Mouse (Mus musculus) c-Kit-positive CD71-positive TER-119-negative erythroid progenitor cells, embryonic 14.5 days (primary cell): ENCODE measurements around the gene Vmn2r1.

Source experiments
- DNase-seq: peaks from one replicate; pipeline ENCODE4 v3.0.0-alpha.2; 2013; ENCODE audit warnings: low read depth

Vmn2r1 gene

DNA sequence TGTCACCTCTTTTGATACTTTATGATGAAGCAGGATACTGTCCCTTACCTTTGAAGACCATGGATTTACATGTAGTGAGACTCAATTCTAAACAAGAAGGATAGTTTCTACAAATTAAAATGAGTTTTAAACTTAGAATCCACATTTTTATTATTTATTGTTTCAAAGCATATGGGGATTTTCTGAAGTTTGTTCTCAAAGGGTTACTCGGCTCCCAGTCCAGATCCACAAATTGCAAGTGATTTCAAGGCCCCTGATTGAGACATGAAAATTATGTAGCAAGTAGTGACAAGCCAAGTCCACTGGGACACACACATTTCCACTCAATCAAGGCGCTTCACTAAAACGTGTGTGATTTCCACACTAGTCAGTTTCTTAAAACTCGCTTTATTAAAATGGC, at the start of gene Vmn2r1:
Vmn2r1 (plus strand) TSS at position 301 of the 400 bp plus-strand sequence.
- DNase-seq = no peak

GRCm38 (mm10) chr3:64038136-64038841, 43.1 kb upstream of the Vmn2r1 start:
- DNase-seq = no peak

- peak; percentile 50 for DNase-seq
These were observed 41.2 kb upstream of the Vmn2r1 start for GRCm38 (mm10) chr3:64039818-64040784.

GRCm38 (mm10) chr3:64112707-64113106, 31.4 kb downstream of the Vmn2r1 start:
- DNase-seq = no peak

DNA sequence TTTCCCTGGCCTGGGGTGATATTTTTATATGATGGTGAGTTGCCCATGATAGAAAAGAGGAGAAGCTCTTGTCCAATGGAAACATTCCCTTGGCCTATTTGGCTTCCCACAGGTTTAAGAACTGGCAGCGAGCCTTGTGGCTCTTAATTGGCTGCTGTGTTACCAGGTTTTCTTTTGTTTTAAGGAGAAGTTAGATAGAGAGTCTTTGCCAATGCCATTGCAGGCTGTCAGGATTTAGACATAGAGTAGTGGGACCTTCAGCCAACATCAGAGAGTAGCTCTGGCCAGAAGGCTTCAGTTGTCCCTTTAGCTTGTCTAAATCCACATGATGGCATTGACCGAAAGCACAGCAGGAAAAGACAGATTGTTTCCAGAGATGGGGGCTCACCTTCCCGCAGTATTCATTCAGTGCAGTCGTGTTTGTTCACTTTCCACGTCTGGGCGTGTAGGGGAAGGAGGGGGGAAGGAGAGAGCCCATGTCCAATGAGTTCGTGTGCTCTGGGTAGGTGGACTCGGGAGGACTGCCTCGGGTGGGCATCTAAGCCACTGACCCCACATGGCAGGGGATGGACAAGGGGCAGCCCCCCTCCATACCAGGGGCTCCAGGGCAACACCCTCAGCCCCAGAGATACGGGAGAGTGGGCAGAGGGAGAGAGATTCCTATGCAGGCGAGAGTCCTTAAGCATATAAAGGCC, 32.2 kb downstream of the Vmn2r1 start:
- DNase-seq = no peak

DNA sequence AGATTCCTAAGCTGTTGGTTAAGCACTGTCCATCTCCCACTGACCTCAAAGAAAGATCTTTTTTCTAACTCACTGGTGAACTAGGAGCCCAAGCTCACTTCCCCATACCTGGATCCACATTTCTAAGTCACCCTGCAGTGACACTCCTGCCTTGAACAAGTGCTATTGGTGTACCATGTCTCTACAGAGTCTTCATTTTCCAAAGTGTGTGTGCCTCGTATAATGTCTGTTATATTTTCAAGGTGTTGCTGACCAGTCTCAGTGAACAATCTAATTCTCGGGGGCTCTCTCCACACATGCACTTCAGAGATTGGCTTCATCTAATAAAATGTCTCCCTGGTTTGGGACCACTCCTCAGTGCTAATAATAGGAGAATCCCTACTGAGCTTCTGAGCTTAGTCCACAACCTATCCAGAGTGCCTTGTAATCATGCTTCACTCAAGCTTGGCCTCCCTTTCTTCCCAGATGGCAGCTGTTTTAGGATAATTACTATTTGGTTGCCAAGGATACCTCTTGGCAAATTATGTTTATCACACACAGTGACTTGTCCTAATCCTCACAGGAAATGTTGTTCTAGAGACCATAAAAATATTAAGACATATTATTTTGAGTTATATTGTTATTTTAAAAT, 60.6 kb downstream of the Vmn2r1 start, which contains the start of gene Vmn2r2:
Vmn2r2 (minus strand) TSS at position 51 of the 631 bp plus-strand sequence.
- DNase-seq = no peak
